Mouse (Mus musculus): ENCODE measurements around the gene Rad23b.

DNA sequence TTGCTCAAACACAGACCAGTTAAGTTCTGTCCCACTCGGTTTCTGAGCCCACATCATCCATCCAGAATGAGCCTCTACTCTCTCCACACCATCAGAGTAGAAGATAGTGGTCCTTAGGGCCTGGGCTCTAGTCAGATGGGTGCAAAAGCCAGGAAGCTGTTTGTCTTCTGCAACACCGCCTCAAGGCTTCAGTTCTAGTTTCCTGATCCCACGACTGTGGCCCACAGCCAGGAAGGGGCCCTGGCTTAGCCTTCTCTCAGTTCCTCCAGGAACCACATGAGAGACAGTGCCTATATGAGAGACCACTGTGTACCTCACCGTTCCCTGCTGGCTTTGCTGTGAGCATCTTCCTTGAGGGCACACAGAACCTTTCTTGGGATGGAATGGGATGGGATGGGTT, 22.3 kb upstream of the Rad23b start:
- TF ChIP-seq CTCF (IDR thresholded peaks at IDR 0.05; ENCODE audit: low read depth, low read length) (no peak), POLR2A (IDR thresholded peaks at IDR 0.05; ENCODE audit: extremely low read depth, insufficient read depth, low read length) (no peak)

Measured in liver, adult 2 months (tissue).